Mouse (Mus musculus) limb, embryonic 13.5 days (tissue): ENCODE data around the gene Gm49403. TPM values are rescaled to one million over a fixed set of nuclear protein-coding genes. Genes with fewer than 3 reads are reported as not detected.
A peak's percentile ranks its signal among the peaks of the same experiment; 100 is the strongest.
"Not testable (repeated sequence)": the region's sequence is repeated elsewhere in the genome, so short reads cannot be mapped to it uniquely, and the experiment has no call there.

Experiments used
- ATAC-seq: fragments of 200-750 bp; cut with Nextera tagmentation; 2 replicates; pipeline ENCODE4 v1.8.0; 2017; ENCODE audit warnings: low read depth, moderate number of reproducible peaks, moderate TSS enrichment; ENCODE audit not compliant: low FRiP score
- H3K27ac ChIP-seq: fragments of 300-500 bp; sonication (generic); 2 replicates; pipeline ENCODE4 v1.5.1; 2015; ENCODE audit warnings: inconsistent platforms, mild to moderate bottlenecking, moderate library complexity
- H3K27me3 ChIP-seq: fragments of 300-500 bp; sonication (generic); 2 replicates; pipeline ENCODE4 v1.6.1; 2015; ENCODE audit warnings: mild to moderate bottlenecking, inconsistent platforms
- H3K36me3 ChIP-seq: fragments of 300-500 bp; sonication (generic); 2 replicates; pipeline ENCODE4 v1.6.1; 2015; ENCODE audit warnings: inconsistent platforms, mild to moderate bottlenecking, moderate library complexity
- H3K4me1 ChIP-seq: fragments of 300-500 bp; sonication (generic); 2 replicates; pipeline ENCODE4 v1.6.1; 2015; ENCODE audit warnings: inconsistent platforms
- H3K4me2 ChIP-seq: fragments of 300-500 bp; sonication (generic); replicated peaks from 2 replicates; pipeline ENCODE4 v1.6.1; 2015; ENCODE audit warnings: inconsistent platforms, mild to moderate bottlenecking, moderate library complexity
- H3K4me3 ChIP-seq: fragments of 300-500 bp; sonication (generic); 2 replicates; pipeline ENCODE4 v1.5.1; 2015; ENCODE audit warnings: moderate library complexity, mild to moderate bottlenecking, inconsistent platforms
- H3K9ac ChIP-seq: fragments of 300-500 bp; sonication (generic); 2 replicates; pipeline ENCODE4 v1.6.1; 2015; ENCODE audit warnings: mild to moderate bottlenecking, inconsistent platforms
- H3K9me3 ChIP-seq: fragments of 300-500 bp; sonication (generic); 2 replicates; pipeline ENCODE4 v1.6.1; 2016; ENCODE audit warnings: inconsistent platforms
- WGBS: fragments of 180-500 bp; shearing (Covaris S2); methylation state at CpG from one replicate; pipeline ENCODE4 v1.1.7; 2015; 5-methylcytosine and 5-hydroxymethylcytosine counted together
- polyA plus RNA-seq: library from polyadenylated mRNA; unstranded; fragments of >200 nt; fragmentation: Nextera tagmentation; extraction: Ambion mirVana; gene quantifications from 2 replicates; pipeline ENCODE4 v1.2.1, GENCODE M21; 2015

Gene Gm49403
- polyA plus RNA-seq, result not detected in 2 replicates

DNA sequence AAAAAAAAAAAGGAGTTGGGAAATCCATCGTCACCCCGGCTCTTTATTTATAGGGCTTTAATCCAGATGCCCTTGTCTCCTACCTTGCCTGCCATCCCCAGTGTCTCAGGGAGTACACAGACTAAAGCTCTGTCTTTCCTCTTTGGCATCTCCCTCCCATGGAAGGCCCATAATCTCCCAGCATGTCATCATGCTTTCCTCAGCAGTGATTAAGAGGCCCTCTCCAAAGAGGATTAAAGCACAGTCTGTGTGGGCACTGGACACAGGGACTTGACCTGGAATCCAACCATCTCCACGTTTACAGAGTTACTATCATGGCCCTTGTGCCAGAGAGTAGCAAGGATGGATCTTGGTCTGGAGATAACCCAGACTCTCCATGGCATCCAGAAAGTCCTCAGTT is at the start of gene Gm49403, which contains the start of gene Lbhd1:
Gm49403 (plus strand) TSS at position 315 of the 400 bp plus-strand sequence.
Lbhd1 (plus strand) TSS at position 117 of the 400 bp plus-strand sequence.
- WGBS, result 66% methylated on average over 3 of the region's 3 CpGs
- Histone ChIP-seq H3K9me3 (no peaks in the 10 kb centered on the region), H3K36me3 (peaks cover 4% of the 10 kb centered on the region; the same call in 1 of the 2 replicates), H3K4me2 (no peak within 1 kb of the TSS), H3K27me3 (no peaks in the 10 kb centered on the region), H3K9ac (no peak within 1 kb of the TSS), H3K27ac (no peak within 1 kb of the TSS), H3K4me3 (no peak within 1 kb of the TSS), H3K4me1 (peaks cover 20% of the 10 kb centered on the region)
- ATAC-seq, result no peak

DNA sequence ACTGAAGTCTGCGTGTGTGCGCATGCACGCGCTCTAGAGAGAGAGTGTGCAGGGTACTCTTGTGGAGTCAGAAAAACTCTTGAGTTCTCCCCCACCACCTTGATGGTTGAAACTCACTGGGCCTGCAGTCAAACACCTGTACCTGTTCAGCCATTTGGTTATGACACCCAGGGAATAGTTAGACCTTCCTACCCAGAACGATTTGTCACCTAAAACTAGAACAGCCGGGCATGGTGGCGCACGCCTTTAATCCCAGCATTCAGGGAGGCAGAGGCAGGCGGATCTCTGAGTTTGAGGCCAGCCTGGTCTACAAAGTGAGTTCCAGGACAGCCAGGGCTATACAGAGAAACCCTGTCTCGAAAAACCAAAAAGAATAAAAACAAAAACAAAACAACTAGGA is 47.4 kb upstream of the Gm49403 start:
- not testable (repeated sequence) for H3K9ac ChIP-seq, ATAC-seq, H3K27me3 ChIP-seq, H3K4me3 ChIP-seq, H3K9me3 ChIP-seq, H3K4me2 ChIP-seq
- Histone ChIP-seq H3K4me1 (peaks cover 32% of the 10 kb centered on the region), H3K36me3 (peaks cover 48% of the 10 kb centered on the region), H3K27ac (peak overlapping the region; percentile 96; the same call in 1 of the 2 replicates)
- 94% methylated on average over 10 of the region's 10 CpGs for WGBS

DNA sequence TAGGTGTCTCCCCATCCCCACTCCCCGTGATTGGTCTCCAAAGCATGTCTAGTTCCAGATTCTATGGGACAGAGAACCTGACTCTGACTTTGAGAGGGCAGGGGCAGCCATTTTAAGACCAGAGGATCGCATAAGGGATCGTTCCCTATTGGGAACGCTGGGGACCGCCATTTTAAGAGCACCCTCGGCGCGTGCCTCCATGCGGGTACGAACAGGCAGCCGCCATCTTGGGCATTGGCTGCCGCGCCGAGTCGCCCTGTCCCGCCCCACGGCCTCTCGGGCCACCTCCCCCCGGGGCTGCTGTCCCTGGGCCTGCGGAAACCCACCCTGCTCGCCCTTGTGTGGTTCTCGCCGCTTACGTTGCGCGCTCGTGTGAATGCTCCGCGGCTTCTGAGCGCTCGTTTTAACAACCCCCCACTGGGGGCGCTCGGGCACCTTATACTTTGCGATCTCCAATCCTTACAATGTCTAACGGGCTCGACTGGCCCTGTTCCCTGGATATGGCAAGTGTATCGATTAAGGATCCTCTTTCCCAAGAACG is 46.4 kb upstream of the Gm49403 start, which contains the start of gene Bscl2:
Bscl2 (plus strand) TSS at position 217 of the 541 bp plus-strand sequence.
- peak; percentile 76 for ATAC-seq
- H3K9me3 ChIP-seq, result no peaks in the 10 kb centered on the region
- peak within 1 kb of the TSS; percentile 96 for H3K27ac ChIP-seq
- no peaks in the 10 kb centered on the region for H3K27me3 ChIP-seq
- peak within 1 kb of the TSS; percentile 82 for H3K4me2 ChIP-seq
- peak within 1 kb of the TSS; percentile 80 for H3K9ac ChIP-seq
- H3K4me3 ChIP-seq, result peak within 1 kb of the TSS; percentile 50
- H3K36me3 ChIP-seq, result peaks cover 41% of the 10 kb centered on the region
- under 1% methylated on average over 38 of the region's 38 CpGs for WGBS
- H3K4me1 ChIP-seq, result peaks cover 32% of the 10 kb centered on the region

DNA sequence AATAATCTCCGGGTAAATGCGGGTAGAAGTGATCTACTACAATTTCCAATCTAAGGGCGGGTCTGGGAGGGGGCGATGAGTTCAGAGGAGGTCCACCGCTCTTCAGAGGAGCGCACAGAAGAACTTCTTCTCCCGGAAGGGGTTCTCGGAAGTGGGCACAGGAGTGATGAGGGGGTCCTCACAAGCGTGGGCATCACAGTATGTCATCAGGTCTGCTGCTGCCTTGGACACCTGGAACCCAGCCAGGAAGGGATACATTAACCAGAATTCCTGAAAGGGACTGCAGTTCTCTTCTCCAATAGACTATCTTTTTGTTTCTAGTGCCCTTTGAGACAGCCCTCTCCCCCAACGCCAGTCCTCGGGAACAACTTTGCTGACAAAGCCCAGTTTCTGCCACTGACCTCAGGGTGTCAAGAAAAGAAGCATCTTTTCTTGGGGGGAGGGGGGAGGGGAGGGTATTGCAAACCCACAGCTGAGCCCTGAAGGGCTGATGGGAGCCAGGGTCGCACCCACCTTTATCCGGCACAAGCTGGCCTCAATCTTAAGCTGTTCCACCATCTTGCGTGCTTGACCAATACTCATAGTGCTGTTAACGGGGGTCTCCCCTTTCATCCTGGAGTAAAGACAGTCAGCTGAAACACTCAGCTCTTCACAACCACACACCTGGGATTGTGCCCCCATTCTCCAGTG is 45.5 kb upstream of the Gm49403 start:
- Histone ChIP-seq H3K27ac (peak overlapping the region; percentile 96), H3K27me3 (no peaks in the 10 kb centered on the region), H3K4me3 (peak overlapping the region; percentile 50), H3K9me3 (no peaks in the 10 kb centered on the region), H3K9ac (peak overlapping the region; percentile 80), H3K36me3 (peaks cover 40% of the 10 kb centered on the region), H3K4me2 (peak overlapping the region; percentile 82), H3K4me1 (peaks cover 32% of the 10 kb centered on the region)
- peak; percentile 18; the same call in 1 of the 2 replicates for ATAC-seq
- 22% methylated on average over 15 of the region's 15 CpGs for WGBS

DNA sequence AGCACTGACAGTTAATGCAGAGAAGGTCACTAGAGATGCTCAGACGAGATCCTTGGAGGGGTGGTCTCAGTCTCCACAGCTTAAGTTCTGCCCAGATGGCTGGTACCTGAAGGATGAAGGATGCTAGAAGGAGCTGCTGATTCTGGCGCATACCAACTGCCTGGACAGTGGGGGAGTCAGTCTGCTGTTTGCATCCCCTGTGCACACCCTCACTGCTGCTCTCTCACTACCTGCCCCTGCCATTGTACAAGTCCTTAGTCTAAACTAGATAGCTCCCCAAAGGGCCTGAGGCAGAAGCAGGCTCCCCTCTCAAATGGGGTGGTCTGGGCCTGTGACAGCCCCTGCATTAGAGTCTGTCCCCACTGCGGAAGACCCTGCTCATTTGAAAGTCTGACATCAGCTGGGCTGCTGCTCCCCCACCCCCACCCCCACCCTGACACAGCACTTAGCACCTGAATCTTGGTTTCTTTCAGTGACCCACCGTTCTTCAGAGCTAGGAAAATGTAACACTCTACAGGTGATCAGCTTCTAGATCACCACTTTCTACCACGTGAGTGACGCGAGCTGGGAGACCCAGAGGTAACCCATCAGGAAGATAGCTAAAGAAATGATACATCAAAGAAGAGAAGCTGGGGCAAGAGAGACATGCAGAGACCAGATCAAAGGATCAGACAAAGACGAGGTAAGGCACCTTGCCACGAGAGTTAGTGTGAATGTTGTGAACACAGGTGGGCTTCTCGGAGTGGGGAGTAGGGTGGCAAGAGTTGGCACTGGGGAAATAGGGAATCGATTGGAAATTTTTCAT is 44.4 kb upstream of the Gm49403 start, which contains the start of gene Gng3:
Gng3 (minus strand) TSS at position 92 of the 805 bp plus-strand sequence.
- ATAC-seq, result no peak
- WGBS, result 48% methylated on average over 11 of the region's 11 CpGs
- peak within 1 kb of the TSS; percentile 82 for H3K4me2 ChIP-seq

DNA sequence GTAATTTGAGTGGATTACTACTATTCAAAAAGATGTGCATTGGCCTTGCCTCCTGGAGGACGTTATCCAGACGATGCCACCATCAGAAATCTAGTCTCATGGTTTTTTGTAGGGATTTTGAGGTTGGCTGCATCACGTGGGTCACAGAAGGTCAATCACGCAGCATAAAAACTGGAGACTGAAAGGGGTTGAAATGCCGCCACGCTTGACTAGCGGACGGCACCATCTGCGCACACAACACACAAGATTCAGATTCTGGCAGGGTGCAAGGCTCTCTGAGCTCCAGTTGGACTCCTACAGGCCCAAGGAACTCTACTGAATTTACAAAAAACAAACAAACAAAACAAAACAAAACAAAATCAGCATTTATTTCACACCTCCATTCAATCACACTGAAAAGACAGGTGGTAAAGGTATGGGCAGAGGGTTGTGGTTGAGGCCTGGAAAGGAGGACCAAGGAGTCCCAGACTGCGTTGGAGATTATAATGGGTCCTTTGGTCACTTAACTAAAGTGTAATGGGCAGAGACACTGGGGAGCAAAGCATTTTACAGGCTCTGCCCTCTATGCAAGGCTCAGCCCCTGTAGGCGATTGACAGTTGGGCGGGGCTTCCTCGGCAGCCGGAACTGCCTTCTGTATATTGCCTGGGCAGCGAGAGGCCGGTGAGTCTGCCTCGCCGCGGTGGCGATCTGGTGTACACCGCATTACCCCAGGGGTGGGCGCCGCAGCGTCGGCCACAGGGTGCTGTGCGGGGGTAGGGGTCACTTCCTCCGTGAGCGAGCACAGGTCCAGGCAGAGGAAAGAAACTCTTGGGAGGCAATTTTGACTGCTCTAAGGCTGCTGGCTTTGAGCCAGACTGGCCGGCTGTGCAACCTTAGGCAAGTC is 43.6 kb upstream of the Gm49403 start:
- Histone ChIP-seq H3K27me3 (no peaks in the 10 kb centered on the region), H3K36me3 (peaks cover 21% of the 10 kb centered on the region), H3K4me3 (peak overlapping the region; percentile 48), H3K9ac (peak overlapping the region; percentile 67), H3K4me1 (peaks cover 32% of the 10 kb centered on the region), H3K9me3 (no peaks in the 10 kb centered on the region), H3K4me2 (peak overlapping the region; percentile 71), H3K27ac (no peak overlapping the region)
- ATAC-seq, result peak; percentile 21; the same call in 1 of the 2 replicates
- 24% methylated on average over 29 of the region's 29 CpGs for WGBS

More for the DNA sequence above, 44.4 kb upstream of the Gm49403 start, which contains the start of gene Gng3:
- peak within 1 kb of the TSS; percentile 80 for H3K9ac ChIP-seq
- H3K4me1 ChIP-seq, result peaks cover 32% of the 10 kb centered on the region
- H3K36me3 ChIP-seq, result peaks cover 29% of the 10 kb centered on the region
- no peaks in the 10 kb centered on the region for H3K9me3 ChIP-seq
- H3K27ac ChIP-seq, result peak within 1 kb of the TSS; percentile 96
- no peaks in the 10 kb centered on the region for H3K27me3 ChIP-seq
- peak within 1 kb of the TSS; percentile 50 for H3K4me3 ChIP-seq

DNA sequence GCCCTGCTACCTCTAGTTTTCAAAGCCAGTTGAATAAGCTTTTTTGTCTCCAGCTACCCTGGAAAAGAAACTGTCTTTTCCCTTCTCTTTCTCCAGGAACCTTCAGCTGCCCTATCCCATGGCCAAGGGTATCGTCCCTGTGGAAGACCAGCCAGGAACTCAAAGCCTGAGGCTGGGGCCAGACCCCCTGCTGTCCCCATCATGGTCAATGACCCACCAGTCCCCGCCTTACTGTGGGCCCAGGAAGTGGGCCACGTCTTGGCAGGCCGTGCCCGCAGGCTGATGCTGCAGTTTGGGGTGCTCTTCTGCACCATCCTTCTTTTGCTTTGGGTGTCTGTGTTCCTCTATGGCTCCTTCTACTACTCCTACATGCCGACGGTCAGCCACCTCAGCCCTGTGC is 42.7 kb upstream of the Gm49403 start:
- Histone ChIP-seq H3K27ac (no peak overlapping the region), H3K9me3 (no peaks in the 10 kb centered on the region), H3K4me3 (peak overlapping the region; percentile 48), H3K4me2 (peak overlapping the region; percentile 71), H3K27me3 (no peaks in the 10 kb centered on the region), H3K36me3 (peaks cover 20% of the 10 kb centered on the region), H3K9ac (peak overlapping the region; percentile 67), H3K4me1 (peaks cover 32% of the 10 kb centered on the region)
- no peak for ATAC-seq
- WGBS, result 91% methylated on average over 7 of the region's 7 CpGs

DNA sequence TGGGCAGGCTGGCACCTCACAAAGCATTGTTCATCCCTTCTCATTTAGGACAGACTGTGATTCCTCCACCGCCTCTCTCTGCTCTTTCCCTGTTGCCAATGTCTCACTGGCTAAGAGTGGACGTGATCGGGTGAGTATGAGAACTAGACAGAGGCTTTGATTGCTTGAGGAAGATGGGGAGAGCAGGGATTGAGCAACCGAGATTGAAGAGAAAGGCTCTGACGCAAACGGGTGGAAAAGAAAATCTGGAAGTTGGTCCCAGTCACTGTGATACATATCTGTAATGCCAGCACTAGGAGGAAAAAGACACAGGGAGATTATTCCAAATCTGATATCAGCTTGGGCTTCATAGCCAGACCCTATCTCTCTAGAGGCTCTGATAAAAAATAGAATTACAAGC is 40.8 kb upstream of the Gm49403 start:
- H3K4me1 ChIP-seq, result peaks cover 32% of the 10 kb centered on the region
- no peak overlapping the region for H3K9ac ChIP-seq
- no peaks in the 10 kb centered on the region for H3K9me3 ChIP-seq
- H3K27me3 ChIP-seq, result no peaks in the 10 kb centered on the region
- peaks cover 40% of the 10 kb centered on the region for H3K36me3 ChIP-seq
- no peak for ATAC-seq
- H3K4me2 ChIP-seq, result no peak overlapping the region
- H3K4me3 ChIP-seq, result no peak overlapping the region
- 86% methylated on average over 6 of the region's 6 CpGs for WGBS
- no peak overlapping the region for H3K27ac ChIP-seq

DNA sequence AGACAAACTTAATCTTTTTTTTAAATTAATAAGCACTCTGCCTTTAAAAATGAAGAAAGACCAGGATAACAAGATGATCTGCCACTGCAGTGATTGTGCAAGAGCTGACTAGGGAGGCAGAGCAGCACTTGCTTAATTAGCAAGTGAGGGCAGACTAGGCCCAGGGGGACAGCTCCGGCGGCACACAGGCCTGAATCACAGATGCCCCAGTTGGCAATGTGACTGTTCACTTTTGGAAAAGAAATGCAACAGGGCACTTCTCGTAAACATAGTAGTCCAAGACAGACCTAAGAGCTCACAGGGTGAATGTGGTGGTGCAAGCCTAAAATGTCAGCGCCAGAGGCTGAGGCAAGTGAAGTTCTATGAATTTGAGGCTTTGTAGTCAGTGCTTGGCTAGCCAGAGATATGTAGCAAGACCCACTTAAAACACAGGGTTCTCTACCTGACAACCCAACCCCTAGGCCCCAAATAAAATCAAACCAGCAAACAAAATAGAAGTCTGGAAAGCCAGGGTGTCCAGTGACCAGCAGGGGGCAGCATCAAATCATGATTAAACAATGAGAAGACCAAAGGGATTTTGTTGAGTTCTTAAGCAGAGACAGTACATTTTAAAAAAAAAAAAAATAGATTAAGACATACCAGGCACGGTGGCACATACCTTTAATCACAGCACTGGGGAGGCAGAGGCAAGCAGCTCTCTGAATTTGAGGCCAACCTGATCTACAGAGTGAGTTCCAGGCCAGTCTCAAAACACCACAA is 39.2 kb upstream of the Gm49403 start:
- no peak overlapping the region for H3K9ac ChIP-seq
- peaks cover 16% of the 10 kb centered on the region for H3K4me1 ChIP-seq
- no peak for ATAC-seq
- 62% methylated on average over 5 of the region's 5 CpGs for WGBS
- H3K4me3 ChIP-seq, result no peak overlapping the region
- peaks cover 47% of the 10 kb centered on the region for H3K36me3 ChIP-seq
- H3K4me2 ChIP-seq, result no peak overlapping the region
- H3K27ac ChIP-seq, result no peak overlapping the region
- H3K9me3 ChIP-seq, result no peaks in the 10 kb centered on the region
- H3K27me3 ChIP-seq, result no peaks in the 10 kb centered on the region

DNA sequence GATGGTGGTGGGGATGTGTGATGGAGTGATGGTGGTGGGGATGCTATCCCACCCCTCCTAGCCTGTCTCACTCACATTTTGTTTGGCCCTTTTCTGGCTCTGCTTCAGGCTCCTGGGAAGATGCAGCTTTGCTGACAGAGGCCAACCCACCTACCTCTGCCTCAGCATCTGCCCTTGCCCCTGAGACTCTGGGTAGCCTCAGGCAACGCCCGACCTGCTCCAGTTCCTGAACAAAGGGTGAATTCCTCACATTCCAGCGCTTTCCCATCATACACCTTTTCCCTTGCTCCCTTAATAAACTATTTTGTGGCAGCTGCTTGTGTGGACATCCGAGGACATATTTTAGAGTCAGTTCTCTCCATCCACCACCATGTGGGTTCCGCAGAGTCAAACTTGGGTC is 35.4 kb upstream of the Gm49403 start:
- ATAC-seq, result no peak
- H3K27me3 ChIP-seq, result no peaks in the 10 kb centered on the region
- no peak overlapping the region for H3K4me3 ChIP-seq
- peaks cover 15% of the 10 kb centered on the region for H3K4me1 ChIP-seq
- H3K9me3 ChIP-seq, result no peaks in the 10 kb centered on the region
- no peak overlapping the region for H3K27ac ChIP-seq
- peaks cover 33% of the 10 kb centered on the region for H3K36me3 ChIP-seq
- no peak overlapping the region for H3K4me2 ChIP-seq
- no peak overlapping the region for H3K9ac ChIP-seq
- WGBS, result 83% methylated on average over 5 of the region's 5 CpGs
